Mouse (Mus musculus) ovary, postnatal 14 days (tissue): ENCODE data around the gene Glce.

Experiments
- DNase-seq: peaks from one replicate; pipeline ENCODE4 v3.0.0; 2022; ENCODE audit warnings: low spot score

Glce gene

GRCm38 (mm10) chr9:62122508-62123215 is at the start of gene Glce:
Gene Glce (minus strand): TSS chr9:62122655.
- peak; percentile 98 for DNase-seq

GRCm38 (mm10) chr9:62172239-62172638 is 49.8 kb upstream of the Glce start:
- no peak for DNase-seq

- no peak for DNase-seq
These were observed 48.5 kb upstream of the Glce start for GRCm38 (mm10) chr9:62170921-62171320.

GRCm38 (mm10) chr9:62166621-62167020 is 44.2 kb upstream of the Glce start:
- no peak for DNase-seq

GRCm38 (mm10) chr9:62166186-62166585 is 43.7 kb upstream of the Glce start:
- no peak for DNase-seq

GRCm38 (mm10) chr9:62162889-62163291 is 40.4 kb upstream of the Glce start:
- no peak for DNase-seq

GRCm38 (mm10) chr9:62160788-62161187 is 38.3 kb upstream of the Glce start:
- no peak for DNase-seq

GRCm38 (mm10) chr9:62158746-62159145 is 36.3 kb upstream of the Glce start:
- DNase-seq, result no peak

GRCm38 (mm10) chr9:62155821-62156220 is 33.4 kb upstream of the Glce start:
- DNase-seq, result no peak

GRCm38 (mm10) chr9:62155400-62155799 is 32.9 kb upstream of the Glce start:
- no peak for DNase-seq

GRCm38 (mm10) chr9:62154956-62155355 is 32.5 kb upstream of the Glce start:
- DNase-seq, result no peak

- DNase-seq, result no peak
These were observed 32.1 kb upstream of the Glce start for GRCm38 (mm10) chr9:62154551-62154950.

GRCm38 (mm10) chr9:62153263-62153662 is 30.8 kb upstream of the Glce start:
- peak; percentile 7 for DNase-seq

- DNase-seq, result no peak
These were observed 30.1 kb upstream of the Glce start for GRCm38 (mm10) chr9:62152506-62152905.

GRCm38 (mm10) chr9:62145198-62145597 is 22.7 kb upstream of the Glce start:
- no peak for DNase-seq

GRCm38 (mm10) chr9:62143428-62143827 is 21.0 kb upstream of the Glce start:
- DNase-seq, result no peak

GRCm38 (mm10) chr9:62139027-62139426 is 16.6 kb upstream of the Glce start:
- DNase-seq, result no peak

GRCm38 (mm10) chr9:62137259-62137658 is 14.8 kb upstream of the Glce start:
- peak; percentile 37 for DNase-seq

GRCm38 (mm10) chr9:62132005-62132782 is 9.7 kb upstream of the Glce start:
- DNase-seq, result no peak

- no peak for DNase-seq
These were observed 8.3 kb upstream of the Glce start for GRCm38 (mm10) chr9:62130746-62131145.

GRCm38 (mm10) chr9:62128056-62128455 is 5.6 kb upstream of the Glce start:
- no peak for DNase-seq

GRCm38 (mm10) chr9:62125986-62126575 is 3.6 kb upstream of the Glce start:
- DNase-seq, result no peak

- no peak for DNase-seq
These were observed 1.8 kb upstream of the Glce start for GRCm38 (mm10) chr9:62124266-62124665.
